ENCODE assay signal across 16 mouse cellular contexts in the genomic region with DNA sequence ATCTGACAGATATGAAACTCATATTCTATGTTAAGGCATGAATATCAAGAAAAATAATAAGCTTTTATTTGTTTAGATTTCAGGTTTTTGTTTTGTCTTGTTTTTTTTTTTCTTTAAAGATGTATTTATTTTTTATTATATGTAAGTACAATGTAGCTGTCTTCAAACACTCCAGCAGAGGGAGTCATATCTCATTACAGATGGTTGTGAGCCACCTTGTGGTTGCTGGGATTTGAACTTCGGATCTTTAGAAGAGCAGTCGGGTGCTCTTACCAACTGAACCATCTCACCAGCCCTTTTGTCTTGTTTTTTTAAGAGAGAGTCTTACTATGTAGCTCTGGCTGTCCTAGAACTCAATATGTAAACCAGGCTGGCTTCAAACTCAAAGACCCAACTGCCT. TPM values are rescaled to one million over a fixed set of nuclear protein-coding genes. Genes with fewer than 3 reads are reported as not detected.
DNase-seq lines count a peak whose midpoint lies in the region; ATAC-seq and TF ChIP-seq lines count a peak whose summit lies in the region.
"Had no signal": no experiment of that assay in that cellular context is flagged by ENCODE, and none has a peak within 500 bp of the region (broad histone marks: within the 10 kb centered on the region; RNA-seq: fewer than 3 reads in every experiment).

No protein-coding gene starts in this region.

- H3K9me3 ChIP-seq in heart, postnatal 0 days (replicated peaks; ENCODE audit: control insufficient read depth, low read length) = no peaks in the 10 kb centered on the region
- H3K9me3 ChIP-seq in lung, embryonic 14.5 days (ENCODE audit: low read depth, low read length) = no peaks in the 10 kb centered on the region
- no peaks in the 10 kb centered on the region for H3K9me3 ChIP-seq in E14TG2a.4 (ENCODE audit: low read length)
- H3K9me3 ChIP-seq: midbrain, embryonic 12.5 days had no signal

- no peak overlapping the region for H3K4me3 ChIP-seq in heart, postnatal 0 days (ENCODE audit: low read depth, low read length)
- H3K4me3 ChIP-seq in lung, embryonic 14.5 days (ENCODE audit: low read depth, low read length) = no peak overlapping the region
- no peak overlapping the region for H3K4me3 ChIP-seq in lung, adult 2 months (replicated peaks; ENCODE audit: extremely low read depth, low read depth, low read length)
- no peak overlapping the region for H3K4me3 ChIP-seq in E14TG2a.4 (replicated peaks; ENCODE audit: low read length)
- H3K4me3 ChIP-seq: midbrain, embryonic 12.5 days had no signal

- intact Hi-C loops in heart, postnatal 14 days (cut with DNase I) = no loop called here

- H3K27me3 ChIP-seq in heart, postnatal 0 days (ENCODE audit: control insufficient read depth, insufficient read depth, low read length) = no peaks in the 10 kb centered on the region
- H3K27me3 ChIP-seq in lung, embryonic 14.5 days (ENCODE audit: insufficient read depth, low read length) = no peaks in the 10 kb centered on the region
- no peaks in the 10 kb centered on the region for H3K27me3 ChIP-seq in E14TG2a.4 (ENCODE audit: insufficient read depth, low read length)
- H3K27me3 ChIP-seq: midbrain, embryonic 12.5 days had no signal

- 51% methylated on average over 2 of the region's 2 CpGs for WGBS in heart, postnatal 0 days
- WGBS in lung, embryonic 14.5 days = 49% methylated on average over 2 of the region's 2 CpGs
- 45% methylated on average over 2 of the region's 2 CpGs for WGBS in lung, adult 2 months

- H3K4me1 ChIP-seq in heart, postnatal 0 days (ENCODE audit: control insufficient read depth, insufficient read depth) = no peaks in the 10 kb centered on the region
- H3K4me1 ChIP-seq in lung, embryonic 14.5 days (ENCODE audit: insufficient read depth) = no peaks in the 10 kb centered on the region
- H3K4me1 ChIP-seq in lung, adult 2 months (ENCODE audit: control insufficient read depth, insufficient read depth, low read length) = no peaks in the 10 kb centered on the region
- H3K4me1 ChIP-seq in E14TG2a.4 (replicated peaks; ENCODE audit: low read depth, low read length) = peaks cover 10% of the 10 kb centered on the region
- H3K4me1 ChIP-seq: midbrain, embryonic 12.5 days had no signal

- TF ChIP-seq CTCF in heart, postnatal 0 days (IDR thresholded peaks at IDR 0.05; ENCODE audit: low read depth) = peak; percentile 17; the same call in 1 of the 2 replicates
- peak; percentile 36 for TF ChIP-seq CTCF in lung, embryonic 14.5 days (IDR thresholded peaks at IDR 0.05; ENCODE audit: low read depth)
- TF ChIP-seq CTCF in lung, adult 2 months (IDR thresholded peaks at IDR 0.05; ENCODE audit: insufficient read depth, low read length) = no peak
- peak; percentile 23 for TF ChIP-seq CTCF in E14TG2a.4 (conservative IDR thresholded peaks at IDR 0.05; ENCODE audit: low read length)

- peaks cover 7% of the 10 kb centered on the region; the same call in 1 of the 2 replicates for H3K36me3 ChIP-seq in heart, postnatal 0 days (replicated peaks; ENCODE audit: control insufficient read depth, insufficient read depth, low read length)
- no peaks in the 10 kb centered on the region for H3K36me3 ChIP-seq in lung, embryonic 14.5 days (ENCODE audit: insufficient read depth)
- H3K36me3 ChIP-seq in E14TG2a.4 (ENCODE audit: insufficient read depth, low read length) = no peaks in the 10 kb centered on the region
- H3K36me3 ChIP-seq: midbrain, embryonic 12.5 days had no signal

- H3K4me2 ChIP-seq in heart, postnatal 0 days (ENCODE audit: low read depth, low read length) = no peak overlapping the region
- no peak overlapping the region for H3K4me2 ChIP-seq in lung, embryonic 14.5 days
- H3K4me2 ChIP-seq: midbrain, embryonic 12.5 days had no signal

- ATAC-seq in heart, postnatal 0 days (ENCODE audit: insufficient read depth, low read depth) = no peak
- no peak for ATAC-seq in lung, embryonic 14.5 days (ENCODE audit: insufficient read depth)
- ATAC-seq in megakaryocyte progenitor cell, adult 5-6 weeks (replicated peaks; ENCODE audit: poor library complexity) = no peak
- ATAC-seq: inflammation-experienced regulatory T-cells, adult 6 months had no signal

- no peak overlapping the region for H3K27ac ChIP-seq in heart, postnatal 0 days (ENCODE audit: low read depth)
- no peak overlapping the region for H3K27ac ChIP-seq in lung, embryonic 14.5 days (ENCODE audit: low read depth)
- H3K27ac ChIP-seq: midbrain, embryonic 12.5 days had no signal

- H3K9ac ChIP-seq in heart, postnatal 0 days (replicated peaks; ENCODE audit: low read depth, low read length) = no peak overlapping the region
- no peak overlapping the region for H3K9ac ChIP-seq in lung, embryonic 14.5 days
- H3K9ac ChIP-seq: midbrain, embryonic 12.5 days had no signal

- no peak for TF ChIP-seq POLR2A in lung, adult 2 months (IDR thresholded peaks at IDR 0.05; ENCODE audit: borderline replicate concordance, extremely low read depth, low read depth, low read length)

- TF ChIP-seq EP300 in heart, postnatal 0 days (IDR thresholded peaks at IDR 0.05; ENCODE audit: low read depth) = no peak

- no peak for DNase-seq in heart, postnatal 0 days (ENCODE audit: low spot score)
- no peak for DNase-seq in heart, postnatal 14 days
- no peak for DNase-seq in lung, embryonic 14.5 days
- DNase-seq in lung, adult 2 months = no peak
- DNase-seq in naive thymus-derived CD4-positive, alpha-beta T cell, adult 2 months (ENCODE audit: low read depth) = peak; percentile 44
- DNase-seq: cerebellum, adult 2 months; retina, postnatal 1 day had no signal

RNA-seq across cellular contexts. Expression of gene Slc35d2, which starts 11.7 kb away (rescaled TPM):
- total RNA-seq in heart, postnatal 0 days (2014; rRNA removed; ENCODE audit: low replicate concordance) = 2.0 and 3.7 TPM in 2 replicates
- polyA plus RNA-seq in heart, postnatal 0 days (2015; fragmentation: Nextera tagmentation; extraction: Ambion mirVana) = 3.5 and 5.3 TPM in 2 replicates
- total RNA-seq in heart, postnatal 14 days (2021) = 1 to 10 TPM; 1.4 to 1.8 TPM
- polyA plus RNA-seq in lung, embryonic 14.5 days (2014; fragmentation: Nextera tagmentation; extraction: Ambion mirVana) = 4.4 and 4.7 TPM in 2 replicates
- 5.7 and 6.8 TPM in 2 replicates for polyA plus RNA-seq in lung, adult 2 months (2012; rRNA removed)
- 3.5 and 5.4 TPM in 2 replicates for total RNA-seq in megakaryocyte progenitor cell, adult 5-6 weeks (2015)
- 4.3 and 5.4 TPM in 2 replicates for total RNA-seq in megakaryocyte progenitor cell, adult 5-6 weeks (2017)

RNA-seq across cellular contexts. Expression of gene Hsd17b3, which starts 28.4 kb away (rescaled TPM):
- total RNA-seq in heart, postnatal 0 days (2014; rRNA removed; ENCODE audit: low replicate concordance) = not detected in 2 replicates
- not detected in 2 replicates for polyA plus RNA-seq in heart, postnatal 0 days (2015; fragmentation: Nextera tagmentation; extraction: Ambion mirVana)
- total RNA-seq in heart, postnatal 14 days (2021) = not detected
- not detected in 2 replicates for polyA plus RNA-seq in lung, embryonic 14.5 days (2014; fragmentation: Nextera tagmentation; extraction: Ambion mirVana)
- polyA plus RNA-seq in lung, adult 2 months (2012; rRNA removed) = not detected in 2 replicates
- total RNA-seq in megakaryocyte progenitor cell, adult 5-6 weeks (2015) = not detected in 2 replicates
- total RNA-seq in megakaryocyte progenitor cell, adult 5-6 weeks (2017) = not detected in 2 replicates
- total RNA-seq: heart, postnatal 25 days; left cerebral cortex, postnatal 25 days had no signal
- polyA plus RNA-seq: cerebellum, adult 2 months; frontal cortex, adult 2 months; inflammation-experienced regulatory T-cells, adult 6 months; large intestine, adult 2 months; midbrain, embryonic 12.5 days; neural tube, embryonic 11.5 days had no signal

RNA-seq across cellular contexts. Expression of gene Zfp367, which starts 35.6 kb away (rescaled TPM):
- 35.0 and 35.6 TPM in 2 replicates for total RNA-seq in heart, postnatal 0 days (2014; rRNA removed; ENCODE audit: low replicate concordance)
- 22.7 and 23.8 TPM in 2 replicates for polyA plus RNA-seq in heart, postnatal 0 days (2015; fragmentation: Nextera tagmentation; extraction: Ambion mirVana)
- total RNA-seq in heart, postnatal 14 days (2021) = 10 to 100 TPM; 19.4 to 20.3 TPM
- polyA plus RNA-seq in lung, embryonic 14.5 days (2014; fragmentation: Nextera tagmentation; extraction: Ambion mirVana) = 29.5 and 33.6 TPM in 2 replicates
- 7.1 and 10.4 TPM in 2 replicates for polyA plus RNA-seq in lung, adult 2 months (2012; rRNA removed)
- total RNA-seq in megakaryocyte progenitor cell, adult 5-6 weeks (2015) = 42.8 and 49.3 TPM in 2 replicates
- total RNA-seq in megakaryocyte progenitor cell, adult 5-6 weeks (2017) = 41.9 and 52.3 TPM in 2 replicates

RNA-seq across cellular contexts. Expression of gene Habp4, which starts 44.2 kb away (rescaled TPM):
- total RNA-seq in heart, postnatal 0 days (2014; rRNA removed; ENCODE audit: low replicate concordance) = 39.7 and 50.3 TPM in 2 replicates
- polyA plus RNA-seq in heart, postnatal 0 days (2015; fragmentation: Nextera tagmentation; extraction: Ambion mirVana) = 42.1 and 44.0 TPM in 2 replicates
- 10 to 100 TPM; 42.5 to 43.5 TPM for total RNA-seq in heart, postnatal 14 days (2021)
- 28.5 and 30.1 TPM in 2 replicates for polyA plus RNA-seq in lung, embryonic 14.5 days (2014; fragmentation: Nextera tagmentation; extraction: Ambion mirVana)
- polyA plus RNA-seq in lung, adult 2 months (2012; rRNA removed) = 22.6 and 26.7 TPM in 2 replicates
- 3.4 and 3.9 TPM in 2 replicates for total RNA-seq in megakaryocyte progenitor cell, adult 5-6 weeks (2015)
- total RNA-seq in megakaryocyte progenitor cell, adult 5-6 weeks (2017) = 2.4 TPM in 2 replicates
